Mouse (Mus musculus) megakaryocyte, embryonic 14.5 days (primary cell): ENCODE results near the gene Chn1.

Experiments
- FLI1 ChIP-seq: IDR thresholded peaks from 2 replicates; pipeline ENCODE4 v1.6.1; 2012; ENCODE audit warnings: low read length, inconsistent platforms, mixed read lengths
- GATA1 ChIP-seq: IDR thresholded peaks from 3 replicates; pipeline ENCODE4 v1.6.1; 2012; ENCODE audit warnings: mixed read lengths, low read length, inconsistent platforms, borderline replicate concordance

- no peak for TF ChIP-seq GATA1
- TF ChIP-seq FLI1, result no peak
These were observed 168.5 kb downstream of the Chn1 start for GRCm38 (mm10) chr2:73606616-73607015.
